Mouse (Mus musculus) intestine, embryonic 15.5 days (tissue): Measurements from ENCODE around the gene Rpl9-ps1. TPM values are rescaled to one million over a fixed set of nuclear protein-coding genes. Genes with fewer than 3 reads are reported as not detected.

Source experiments
- polyA plus RNA-seq: library from polyadenylated mRNA; unstranded; fragments of >200 nt; fragmentation: Nextera tagmentation; extraction: Ambion mirVana; gene quantifications from 2 replicates; pipeline ENCODE4 v1.2.1, GENCODE M21; 2015

Gene Rpl9-ps1
- polyA plus RNA-seq, 1 experiment from 2014 or later = not detected

Other genes with a start within 250 kb of the Rpl9-ps1 start
- gene Rasl10b, start 236.5 kb downstream of the Rpl9-ps1 start, polyA plus RNA-seq = 2.3 and 2.6 TPM in 2 replicates
- 0.13 TPM in 1 of 2 replicates, not detected in the other for gene Gas2l2, start 216.2 kb downstream of the Rpl9-ps1 start, polyA plus RNA-seq
- 0.76 and 0.87 TPM in 2 replicates for gene 1700020L24Rik, start 207.9 kb downstream of the Rpl9-ps1 start, polyA plus RNA-seq
- gene Mmp28, start 182.6 kb downstream of the Rpl9-ps1 start, polyA plus RNA-seq = 1.4 and 1.5 TPM in 2 replicates
- 12.9 and 13.9 TPM in 2 replicates for gene Taf15, start 172.5 kb downstream of the Rpl9-ps1 start, polyA plus RNA-seq
- gene Heatr9, start 123.4 kb downstream of the Rpl9-ps1 start, polyA plus RNA-seq = not detected in 2 replicates
- 3.1 and 3.7 TPM in 2 replicates for gene Ccl5, start 115.1 kb downstream of the Rpl9-ps1 start, polyA plus RNA-seq
- gene Ccl9, start 67.0 kb downstream of the Rpl9-ps1 start, polyA plus RNA-seq = 29.4 and 35.4 TPM in 2 replicates
- 13.3 and 17.0 TPM in 2 replicates for gene Ccl6, start 52.5 kb downstream of the Rpl9-ps1 start, polyA plus RNA-seq
- gene Ccl3, start 3.7 kb upstream of the Rpl9-ps1 start, polyA plus RNA-seq = 0.58 and 0.68 TPM in 2 replicates
- gene Ccl4, start 17.0 kb upstream of the Rpl9-ps1 start, polyA plus RNA-seq = 0.35 and 0.38 TPM in 2 replicates
- gene Wfdc17, start 58.4 kb upstream of the Rpl9-ps1 start, polyA plus RNA-seq = 1.9 and 2.2 TPM in 2 replicates
- gene Wfdc18, start 63.4 kb upstream of the Rpl9-ps1 start, polyA plus RNA-seq = 0.50 TPM in 1 of 2 replicates, not detected in the other
- gene Wfdc21, start 101.3 kb upstream of the Rpl9-ps1 start, polyA plus RNA-seq = 2.4 TPM in 1 of 2 replicates, not detected in the other
- 19.1 and 19.7 TPM in 2 replicates for gene Heatr6, start 108.1 kb upstream of the Rpl9-ps1 start, polyA plus RNA-seq
- gene Hnf1b, start 204.4 kb upstream of the Rpl9-ps1 start, polyA plus RNA-seq = 9.3 and 11.2 TPM in 2 replicates